Mouse (Mus musculus): ENCODE results near the gene Atp6v0c. TPM values are rescaled to one million over a fixed set of nuclear protein-coding genes. Genes with fewer than 3 reads are reported as not detected.
"Not testable (repeated sequence)": the region's sequence is repeated elsewhere in the genome, so short reads cannot be mapped to it uniquely, and the experiment has no call there.

Atp6v0c gene
- polyA plus RNA-seq, 1 experiment from 2014 or later = 512 TPM

GRCm38 (mm10) chr17:24151382-24151781 lies 18.1 kb downstream of the Atp6v0c start:
- WGBS = 23% methylated on average over 7 of the region's 7 CpGs

GRCm38 (mm10) chr17:24150824-24151223 lies 18.7 kb downstream of the Atp6v0c start, which contains the start of gene Pdpk1:
Gene Pdpk1, minus strand, starts transcription at chr17:24150924.
- Histone ChIP-seq H3K4me2 (replicated peaks) (peak within 1 kb of the TSS; percentile 58), H3K36me3 (0 out of 2 replicates have a peak, but pooled peaks cover 4% of the 10 kb centered on the region), H3K9me3 (no peaks in the 10 kb centered on the region), H3K27ac (replicated peaks) (no peak within 1 kb of the TSS), H3K4me3 (peak within 1 kb of the TSS; percentile 33), H3K4me1 (peaks cover 9% of the 10 kb centered on the region), H3K27me3 (no peaks in the 10 kb centered on the region; the same call in 1 of the 2 replicates), H3K9ac (replicated peaks) (peak within 1 kb of the TSS; percentile 34; the same call in 1 of the 2 replicates)
- ATAC-seq (ENCODE audit: low FRiP score, low read depth) = no peak
- 82% methylated on average over 2 of the region's 2 CpGs for WGBS

More at GRCm38 (mm10) chr17:24151382-24151781, 18.1 kb downstream of the Atp6v0c start:
- peaks cover 9% of the 10 kb centered on the region for H3K4me1 ChIP-seq
- peak overlapping the region; percentile 58 for H3K4me2 ChIP-seq (replicated peaks)
- H3K9me3 ChIP-seq = no peaks in the 10 kb centered on the region
- no peak overlapping the region for H3K4me3 ChIP-seq
- no peak overlapping the region for H3K9ac ChIP-seq (replicated peaks)
- H3K27ac ChIP-seq (replicated peaks) = no peak overlapping the region
- ATAC-seq (ENCODE audit: low FRiP score, low read depth) = no peak
- H3K36me3 ChIP-seq = 0 out of 2 replicates have a peak, but pooled peaks cover 9% of the 10 kb centered on the region
- no peaks in the 10 kb centered on the region; the same call in 1 of the 2 replicates for H3K27me3 ChIP-seq

GRCm38 (mm10) chr17:24149421-24149820 lies 20.1 kb downstream of the Atp6v0c start:
- Histone ChIP-seq H3K4me1 (peaks cover 9% of the 10 kb centered on the region), H3K36me3 (no peaks in the 10 kb centered on the region), H3K27ac (replicated peaks) (no peak overlapping the region), H3K9me3 (no peaks in the 10 kb centered on the region), H3K4me2 (replicated peaks) (no peak overlapping the region), H3K4me3 (no peak overlapping the region), H3K9ac (replicated peaks) (no peak overlapping the region), H3K27me3 (no peaks in the 10 kb centered on the region; the same call in 1 of the 2 replicates)
- 87% methylated on average over 7 of the region's 7 CpGs for WGBS
- ATAC-seq (ENCODE audit: low FRiP score, low read depth) = no peak

- H3K4me2 ChIP-seq (replicated peaks) = no peak overlapping the region
Measured at GRCm38 (mm10) chr17:24142897-24143296, 26.6 kb downstream of the Atp6v0c start.

GRCm38 (mm10) chr17:24141425-24141920 lies 28.0 kb downstream of the Atp6v0c start:
- no peaks in the 10 kb centered on the region for H3K9me3 ChIP-seq
- H3K27me3 ChIP-seq = no peaks in the 10 kb centered on the region
- no peaks in the 10 kb centered on the region for H3K36me3 ChIP-seq
- peak; percentile 99 for ATAC-seq (ENCODE audit: low FRiP score, low read depth)
- peak overlapping the region; percentile 91 for H3K9ac ChIP-seq (replicated peaks)
- peaks cover 17% of the 10 kb centered on the region for H3K4me1 ChIP-seq
- under 1% methylated on average over 54 of the region's 57 CpGs for WGBS
- peak overlapping the region; percentile 97 for H3K4me2 ChIP-seq (replicated peaks)
- peak overlapping the region; percentile 99 for H3K4me3 ChIP-seq
- H3K27ac ChIP-seq (replicated peaks) = peak overlapping the region; percentile 82

More at GRCm38 (mm10) chr17:24142897-24143296, 26.6 kb downstream of the Atp6v0c start:
- WGBS = 37% methylated on average over 2 of the region's 2 CpGs
- no peak for ATAC-seq (ENCODE audit: low FRiP score, low read depth)
- Histone ChIP-seq H3K9ac (replicated peaks) (no peak overlapping the region), H3K27me3 (no peaks in the 10 kb centered on the region), H3K9me3 (no peaks in the 10 kb centered on the region), H3K4me1 (peaks cover 17% of the 10 kb centered on the region), H3K4me3 (no peak overlapping the region), H3K36me3 (no peaks in the 10 kb centered on the region), H3K27ac (replicated peaks) (no peak overlapping the region)

- peak overlapping the region; percentile 99 for H3K4me3 ChIP-seq
- H3K9ac ChIP-seq (replicated peaks) = peak overlapping the region; percentile 91
- no peaks in the 10 kb centered on the region for H3K36me3 ChIP-seq
- H3K27ac ChIP-seq (replicated peaks) = peak overlapping the region; percentile 82
- H3K4me1 ChIP-seq = peaks cover 17% of the 10 kb centered on the region
- no peaks in the 10 kb centered on the region for H3K27me3 ChIP-seq
- H3K9me3 ChIP-seq = no peaks in the 10 kb centered on the region
- no peak for ATAC-seq (ENCODE audit: low FRiP score, low read depth)
- peak overlapping the region; percentile 97 for H3K4me2 ChIP-seq (replicated peaks)
- WGBS = 2% methylated on average over 34 of the region's 43 CpGs
Measured at GRCm38 (mm10) chr17:24140845-24141424, 28.6 kb downstream of the Atp6v0c start.

- H3K9me3 ChIP-seq = no peaks in the 10 kb centered on the region
- peak overlapping the region; percentile 91; the same call in 1 of the 2 replicates for H3K9ac ChIP-seq (replicated peaks)
- ATAC-seq (ENCODE audit: low FRiP score, low read depth) = no peak
- no peak overlapping the region for H3K27ac ChIP-seq (replicated peaks)
- WGBS = 90% methylated on average over 4 of the region's 4 CpGs
- H3K27me3 ChIP-seq = no peaks in the 10 kb centered on the region
- H3K36me3 ChIP-seq = no peaks in the 10 kb centered on the region
- H3K4me3 ChIP-seq = peak overlapping the region; percentile 99
- H3K4me2 ChIP-seq (replicated peaks) = peak overlapping the region; percentile 97
- peaks cover 17% of the 10 kb centered on the region for H3K4me1 ChIP-seq
Measured at GRCm38 (mm10) chr17:24139968-24140367, 29.5 kb downstream of the Atp6v0c start.

- no peak overlapping the region for H3K4me3 ChIP-seq
- H3K27ac ChIP-seq (replicated peaks) = no peak overlapping the region
- peaks cover 17% of the 10 kb centered on the region for H3K4me1 ChIP-seq
- WGBS = 94% methylated on average over 3 of the region's 3 CpGs
- no peak overlapping the region for H3K9ac ChIP-seq (replicated peaks)
- H3K27me3 ChIP-seq = no peaks in the 10 kb centered on the region
- peak overlapping the region; percentile 97; the same call in 1 of the 2 replicates for H3K4me2 ChIP-seq (replicated peaks)
- no peaks in the 10 kb centered on the region for H3K9me3 ChIP-seq
- no peaks in the 10 kb centered on the region for H3K36me3 ChIP-seq
- ATAC-seq (ENCODE audit: low FRiP score, low read depth) = no peak
Measured at GRCm38 (mm10) chr17:24139256-24139655, 30.2 kb downstream of the Atp6v0c start.

GRCm38 (mm10) chr17:24137226-24137880 lies 32.1 kb downstream of the Atp6v0c start:
- no peak for ATAC-seq (ENCODE audit: low FRiP score, low read depth)
- 87% methylated on average over 2 of the region's 2 CpGs for WGBS

GRCm38 (mm10) chr17:24134062-24134461 lies 35.4 kb downstream of the Atp6v0c start:
- no peak for ATAC-seq (ENCODE audit: low FRiP score, low read depth)
- H3K4me1 ChIP-seq = no peaks in the 10 kb centered on the region
- H3K27ac ChIP-seq (replicated peaks) = no peak overlapping the region
- no peaks in the 10 kb centered on the region for H3K36me3 ChIP-seq
- no peaks in the 10 kb centered on the region for H3K9me3 ChIP-seq
- H3K27me3 ChIP-seq = no peaks in the 10 kb centered on the region
- H3K4me2 ChIP-seq (replicated peaks) = no peak overlapping the region
- H3K4me3 ChIP-seq = no peak overlapping the region
- no peak overlapping the region for H3K9ac ChIP-seq (replicated peaks)

More at GRCm38 (mm10) chr17:24137226-24137880, 32.1 kb downstream of the Atp6v0c start:
- H3K4me1 ChIP-seq = peaks cover 16% of the 10 kb centered on the region
- H3K4me3 ChIP-seq = no peak overlapping the region
- no peaks in the 10 kb centered on the region for H3K27me3 ChIP-seq
- no peak overlapping the region for H3K27ac ChIP-seq (replicated peaks)
- no peaks in the 10 kb centered on the region for H3K9me3 ChIP-seq
- no peaks in the 10 kb centered on the region for H3K36me3 ChIP-seq
- H3K9ac ChIP-seq (replicated peaks) = no peak overlapping the region
- H3K4me2 ChIP-seq (replicated peaks) = no peak overlapping the region

- H3K4me1 ChIP-seq; H3K4me2 ChIP-seq (replicated peaks); H3K9ac ChIP-seq (replicated peaks); H3K27ac ChIP-seq (replicated peaks); ATAC-seq (ENCODE audit: low FRiP score, low read depth); H3K36me3 ChIP-seq; H3K27me3 ChIP-seq; H3K9me3 ChIP-seq; H3K4me3 ChIP-seq: not testable (repeated sequence)
- WGBS = 89% methylated on average over 4 of the region's 4 CpGs
Measured at GRCm38 (mm10) chr17:24132919-24133318, 36.6 kb downstream of the Atp6v0c start.

- no peaks in the 10 kb centered on the region for H3K4me1 ChIP-seq
- H3K4me2 ChIP-seq (replicated peaks) = no peak overlapping the region
- no peak for ATAC-seq (ENCODE audit: low FRiP score, low read depth)
- no peaks in the 10 kb centered on the region for H3K9me3 ChIP-seq
- H3K9ac ChIP-seq (replicated peaks) = no peak overlapping the region
- no peak overlapping the region for H3K4me3 ChIP-seq
- H3K27ac ChIP-seq (replicated peaks) = no peak overlapping the region
- H3K27me3 ChIP-seq = no peaks in the 10 kb centered on the region
- WGBS = 89% methylated on average over 3 of the region's 3 CpGs
- no peaks in the 10 kb centered on the region for H3K36me3 ChIP-seq
Measured at GRCm38 (mm10) chr17:24131570-24131969, 37.9 kb downstream of the Atp6v0c start.

Measured in midbrain, embryonic 12.5 days (tissue).